Mouse (Mus musculus) granulocyte monocyte progenitor cell, adult 5-6 weeks (primary cell): ENCODE measurements around the gene Rack1. TPM values are rescaled to one million over a fixed set of nuclear protein-coding genes. Genes with fewer than 3 reads are reported as not detected.

ENCODE experiments used
- ATAC-seq: replicated peaks from 2 replicates; pipeline ENCODE4 v1.8.0; 2016; ENCODE audit warnings: mild to moderate bottlenecking, moderate TSS enrichment, inconsistent platforms; ENCODE audit not compliant: poor library complexity, severe bottlenecking
- total RNA-seq, 2 experiments: library from RNA; stranded (forward) in 1 of 2; stranded (reverse) in 1 of 2; fragments of 200-712, 200-1000 nt in 1 of 2; fragments of >200 nt in 1 of 2; fragmentation: Nextera tagmentation in 1 of 2; gene quantifications; 2 replicates each; pipeline ENCODE4 v1.2.3; 2014 to 2017

Gene Rack1
- 2,229 and 2,435 TPM in 2 replicates for total RNA-seq (2014; fragmentation: Nextera tagmentation)
- total RNA-seq (2017) = 1,577 and 1,773 TPM in 2 replicates

DNA sequence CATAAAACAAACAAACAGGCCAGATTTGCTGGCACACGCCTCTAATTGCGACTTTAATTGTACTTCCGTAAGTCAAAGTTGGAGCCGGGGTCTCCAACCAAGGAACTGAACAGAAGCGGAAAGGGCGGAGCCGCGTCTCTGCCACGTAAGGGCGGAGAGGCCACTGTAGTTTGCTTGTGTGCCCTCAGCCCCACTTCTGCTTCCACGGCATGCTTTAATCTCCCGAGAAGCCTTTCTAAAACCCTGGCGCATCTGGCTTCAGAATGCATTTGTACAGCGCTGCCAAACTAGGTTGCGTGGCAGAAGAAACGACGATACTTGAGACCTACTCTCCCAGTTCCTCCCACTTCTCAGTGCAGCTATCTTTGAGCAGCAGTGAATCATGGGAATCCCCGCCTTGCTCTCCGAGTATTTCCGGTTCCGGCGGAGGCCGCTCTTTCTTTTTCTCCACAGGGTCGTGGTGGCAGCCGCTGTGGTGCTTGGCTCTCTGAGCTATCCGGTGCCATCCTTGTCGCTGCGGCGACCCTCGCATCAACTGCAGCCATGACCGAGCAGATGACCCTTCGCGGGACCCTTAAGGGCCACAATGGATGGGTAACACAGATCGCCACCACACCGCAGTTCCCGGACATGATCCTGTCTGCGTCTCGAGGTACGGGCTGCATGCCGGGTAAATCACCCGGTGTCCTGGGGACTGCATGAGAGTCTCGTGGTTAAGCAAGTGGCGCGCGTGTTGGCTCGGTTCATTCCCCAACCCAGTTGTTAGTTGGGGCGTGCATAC lies at the start of gene Rack1:
Rack1 (plus strand) TSS at position 412 of the 781 bp plus-strand sequence.
- ATAC-seq = peak; percentile 80

DNA sequence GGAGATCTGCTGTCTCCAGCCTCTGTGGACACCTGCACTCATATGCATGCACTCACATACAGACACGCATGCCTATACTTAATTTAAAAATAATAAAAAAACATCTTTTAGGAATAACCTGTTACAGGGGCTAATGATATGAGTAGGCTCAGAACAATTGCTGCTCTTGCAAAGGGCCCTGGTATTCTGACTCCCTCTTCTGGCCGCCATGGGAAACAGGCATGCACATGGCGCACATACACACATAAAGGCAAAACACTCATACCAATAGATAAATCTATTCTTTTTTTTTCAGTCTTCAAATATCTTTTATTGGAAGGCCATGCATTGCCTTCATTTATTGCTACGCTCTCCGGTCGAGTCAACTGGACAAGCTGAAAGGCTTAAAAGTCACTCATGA lies 49.7 kb upstream of the Rack1 start:
- no peak for ATAC-seq

DNA sequence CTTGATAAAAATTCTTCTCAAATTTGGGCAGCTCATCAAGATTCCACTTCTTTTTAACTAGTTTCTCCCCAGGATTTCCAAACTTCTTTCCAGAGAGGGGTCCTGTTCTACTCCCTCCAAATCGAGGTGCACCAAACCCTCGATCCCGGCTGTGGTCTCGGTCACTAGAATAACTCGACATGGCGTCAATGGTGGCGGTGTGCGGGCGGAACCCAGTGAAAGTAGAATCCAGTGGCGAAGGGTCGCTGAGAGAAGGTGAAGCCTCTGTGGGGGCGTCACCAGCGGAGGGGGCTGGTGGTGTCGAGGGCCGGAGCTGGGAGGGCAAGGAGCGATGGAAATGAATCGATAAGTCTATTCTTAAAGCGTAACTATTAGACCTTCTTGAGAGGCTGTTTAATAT lies 46.6 kb upstream of the Rack1 start:
- peak; percentile 69 for ATAC-seq

DNA sequence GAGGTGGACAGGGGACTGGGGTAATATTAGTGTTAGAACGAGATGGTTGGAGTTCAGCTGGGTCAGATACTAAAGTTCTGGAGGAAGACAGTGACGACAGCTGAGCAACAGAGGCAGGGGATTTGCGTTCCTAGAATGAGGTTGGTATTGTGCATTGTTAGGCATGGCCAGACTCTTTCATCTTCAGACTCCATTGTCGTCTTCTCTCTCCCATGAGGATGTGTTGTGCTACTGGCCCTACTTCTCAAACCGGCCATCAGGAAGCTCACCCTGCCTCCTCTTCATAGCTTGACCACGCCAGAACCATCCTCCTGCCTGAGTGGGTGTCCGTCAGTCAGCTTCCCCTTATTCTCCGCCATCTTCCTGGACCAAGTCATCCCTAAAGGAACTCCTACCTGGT lies 41.1 kb upstream of the Rack1 start:
- no peak for ATAC-seq

DNA sequence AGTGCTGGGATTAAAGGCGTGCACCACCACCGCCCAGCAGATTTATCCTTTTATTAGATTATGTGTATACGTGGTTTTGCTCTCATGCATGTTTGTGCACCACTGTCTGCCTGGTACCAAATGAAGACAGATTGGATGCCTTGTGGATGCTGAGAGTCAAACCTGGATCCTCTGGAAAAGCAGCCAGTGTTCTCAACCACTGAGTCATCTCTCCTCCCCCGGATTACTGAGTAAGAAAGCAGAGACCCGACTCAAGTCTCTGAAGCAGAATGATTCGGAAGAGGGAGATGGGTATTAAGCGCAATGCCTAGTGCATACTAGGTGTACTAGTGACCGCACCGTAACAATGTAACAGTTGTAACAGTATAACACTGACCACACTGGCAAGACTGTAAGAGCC lies 36.0 kb upstream of the Rack1 start:
- ATAC-seq = no peak

DNA sequence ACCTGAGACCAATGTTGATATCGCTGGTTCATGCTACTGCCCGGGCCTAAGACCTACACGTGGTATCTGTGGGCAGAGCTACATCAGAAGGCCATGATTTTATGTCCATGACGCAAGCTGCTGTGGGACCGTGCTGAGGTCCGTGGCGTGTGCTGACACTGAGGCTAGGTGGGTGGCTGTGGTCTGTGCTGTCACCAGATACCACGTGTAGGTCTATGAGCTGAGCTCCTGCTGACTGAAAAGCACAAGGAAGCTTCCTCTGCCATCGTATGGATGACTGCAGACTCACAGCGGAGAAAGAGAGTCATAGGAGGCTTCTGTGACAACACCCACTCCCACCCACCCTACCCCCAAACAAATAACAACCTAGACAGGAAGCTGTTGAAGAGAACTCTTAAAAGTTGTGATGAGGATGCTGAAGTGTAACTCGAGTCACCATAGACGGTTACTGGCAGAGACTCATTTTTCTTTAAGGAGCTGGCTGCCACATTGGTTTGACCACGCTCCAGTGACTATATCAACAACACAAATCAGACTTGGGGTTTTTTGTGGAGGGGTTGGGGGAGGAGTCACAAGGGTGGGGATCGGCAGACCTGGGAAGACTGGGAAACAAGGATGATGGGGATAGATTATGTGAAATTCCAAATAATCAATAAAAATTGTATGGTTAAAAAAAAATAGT lies 32.8 kb upstream of the Rack1 start:
- peak; percentile 25; the same call in 1 of the 2 replicates for ATAC-seq

DNA sequence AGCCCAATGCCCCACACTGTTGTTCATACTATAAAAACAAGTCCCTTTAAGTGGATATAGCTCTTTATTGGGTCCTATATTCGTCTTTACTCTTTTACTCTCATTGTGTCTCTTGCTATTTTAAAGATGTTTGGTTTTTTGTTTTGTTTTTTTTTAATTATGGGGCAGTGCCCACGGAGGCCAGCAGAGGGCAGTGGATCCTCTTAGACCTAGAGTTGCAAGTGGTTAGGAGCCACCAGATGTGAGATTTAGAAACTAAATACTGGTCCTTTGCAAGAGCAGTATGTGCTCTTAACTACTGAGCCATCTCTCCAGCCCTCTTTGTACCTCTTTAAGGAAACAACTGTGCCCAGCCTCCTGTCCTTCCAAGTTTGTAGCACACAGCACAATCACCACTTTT lies 28.4 kb upstream of the Rack1 start:
- peak; percentile 54 for ATAC-seq

DNA sequence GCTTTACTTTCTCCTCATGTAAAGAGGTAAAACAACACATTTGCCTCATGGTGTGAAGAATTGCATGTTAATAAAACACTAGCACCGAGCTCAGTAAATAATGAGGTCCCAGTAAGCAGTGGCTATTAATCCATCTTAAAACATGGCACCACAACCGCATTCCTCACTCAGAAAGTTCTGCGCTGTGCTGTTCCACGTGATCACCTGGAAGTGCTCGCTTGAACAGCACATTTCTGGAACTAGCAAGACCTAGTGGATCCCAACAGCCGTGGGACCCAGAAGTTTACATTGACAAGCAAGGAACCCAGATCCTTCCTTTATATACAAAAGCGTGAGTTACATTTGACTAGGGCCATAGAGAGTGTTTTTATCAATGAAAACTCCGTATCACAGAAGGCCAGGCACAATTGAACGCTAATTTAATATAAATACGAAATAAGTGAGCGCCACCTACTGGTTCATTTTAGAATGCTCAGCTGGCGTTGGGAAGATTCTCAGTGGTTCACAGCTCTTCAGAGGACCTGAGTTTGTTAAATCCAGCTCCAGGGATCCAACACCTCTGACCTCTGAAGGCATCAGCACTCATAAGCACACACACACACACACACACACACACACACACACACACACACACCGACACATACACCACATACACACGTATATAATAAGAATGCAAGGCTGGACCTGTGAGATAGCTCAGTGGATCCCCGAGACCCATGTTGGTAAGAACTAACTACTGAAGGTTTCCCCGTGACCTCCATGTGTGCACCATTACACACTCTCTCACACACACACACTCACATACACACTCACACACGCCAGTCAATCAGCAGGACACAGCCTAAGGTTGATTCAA lies 25.5 kb upstream of the Rack1 start:
- 0 out of 2 replicates have a peak, but pooled peaks have one; percentile 23 for ATAC-seq

DNA sequence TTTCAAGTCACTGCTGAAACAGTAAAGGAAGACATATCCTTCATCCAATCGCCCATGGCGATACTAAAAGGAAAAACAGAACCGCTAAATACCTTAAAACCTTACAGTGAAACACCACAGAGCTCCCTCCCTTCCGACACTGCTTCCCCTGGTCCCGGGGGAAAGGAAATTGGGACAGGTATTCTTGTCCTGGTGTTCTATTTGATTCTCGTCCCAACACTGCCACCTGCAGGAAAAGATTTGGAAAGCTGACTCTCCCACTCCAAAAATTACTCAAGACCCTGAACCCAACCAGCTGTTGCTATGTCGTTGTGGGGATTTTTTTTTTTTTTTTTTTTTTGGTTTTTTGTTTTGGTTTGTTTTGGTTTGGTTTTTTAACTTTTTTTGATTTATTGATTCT lies 24.6 kb upstream of the Rack1 start:
- peak; percentile 45 for ATAC-seq

DNA sequence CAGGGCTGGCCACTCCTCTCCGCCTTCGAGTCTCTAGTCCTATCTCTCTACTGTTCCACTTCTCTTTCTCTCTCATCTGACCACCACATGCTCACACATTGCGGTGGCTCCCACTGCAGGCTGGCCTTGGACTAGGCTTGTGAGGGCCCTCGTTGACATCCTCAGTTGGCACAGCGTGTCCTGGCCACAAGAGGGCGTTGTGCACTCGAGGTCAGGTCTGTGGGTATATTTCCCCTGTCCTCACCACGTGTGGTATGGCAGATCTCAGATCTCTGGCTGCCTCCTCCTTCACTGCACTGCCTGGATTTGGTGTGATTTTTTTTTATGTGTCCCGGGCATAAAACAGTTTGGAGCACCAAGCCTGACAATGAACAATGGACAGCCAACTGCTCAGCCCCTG lies 23.5 kb upstream of the Rack1 start:
- peak; percentile 65 for ATAC-seq

DNA sequence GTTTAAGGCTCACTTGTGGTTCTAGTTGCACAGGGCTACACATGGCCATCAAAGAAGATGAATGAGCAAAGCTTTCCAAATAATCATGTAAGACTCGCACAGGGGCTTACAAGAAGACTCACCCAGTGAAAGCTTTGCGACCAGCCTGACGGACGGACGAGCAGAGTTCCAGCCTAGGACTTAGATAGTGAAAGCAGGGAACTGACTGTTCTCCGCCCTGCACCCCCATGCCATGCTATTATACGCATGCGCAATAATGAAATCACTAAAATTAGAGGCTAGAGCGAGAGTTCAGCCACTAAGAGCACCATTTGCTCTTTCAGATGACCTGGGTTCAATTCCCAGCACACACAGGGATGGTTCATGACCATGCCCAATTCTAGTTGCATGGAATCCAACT lies 22.8 kb upstream of the Rack1 start:
- ATAC-seq = no peak

DNA sequence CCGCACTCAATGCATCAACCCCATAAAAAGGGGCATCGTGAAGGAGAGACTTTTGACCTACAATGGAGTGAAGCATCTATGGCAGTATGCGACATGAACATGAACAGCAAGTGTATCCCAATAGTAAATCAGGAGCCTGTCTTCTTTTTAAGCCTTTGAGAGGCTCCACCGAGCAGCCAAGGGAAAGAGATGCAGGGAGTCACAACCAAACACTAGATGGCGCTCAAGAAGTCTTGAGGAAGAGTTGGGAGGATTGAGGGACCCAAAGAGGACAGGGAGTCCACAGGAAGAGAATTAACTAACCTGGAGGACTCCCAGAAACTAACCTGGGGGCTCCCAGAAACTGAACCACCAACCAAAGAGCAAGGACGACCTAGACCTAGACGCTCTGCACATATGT lies 20.7 kb upstream of the Rack1 start:
- ATAC-seq = peak; percentile 53

DNA sequence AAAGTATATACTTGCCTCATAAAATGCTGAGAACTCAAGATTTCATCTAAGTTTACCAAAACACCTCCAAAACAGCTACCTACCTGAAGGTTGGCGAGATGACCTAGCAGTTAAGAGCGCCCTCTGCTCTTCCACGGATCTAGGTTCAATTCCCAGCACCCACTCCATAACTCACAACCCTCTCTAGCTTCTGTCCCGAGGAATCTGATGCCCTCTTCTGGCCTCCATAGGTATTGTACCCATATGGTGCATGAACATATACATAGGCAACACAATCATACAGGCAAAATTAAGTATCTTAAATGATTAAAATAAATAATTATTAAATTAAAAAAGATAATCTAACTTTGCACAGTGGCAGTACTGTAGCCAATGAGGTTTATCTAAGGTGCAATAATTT lies 17.9 kb upstream of the Rack1 start:
- no peak for ATAC-seq

DNA sequence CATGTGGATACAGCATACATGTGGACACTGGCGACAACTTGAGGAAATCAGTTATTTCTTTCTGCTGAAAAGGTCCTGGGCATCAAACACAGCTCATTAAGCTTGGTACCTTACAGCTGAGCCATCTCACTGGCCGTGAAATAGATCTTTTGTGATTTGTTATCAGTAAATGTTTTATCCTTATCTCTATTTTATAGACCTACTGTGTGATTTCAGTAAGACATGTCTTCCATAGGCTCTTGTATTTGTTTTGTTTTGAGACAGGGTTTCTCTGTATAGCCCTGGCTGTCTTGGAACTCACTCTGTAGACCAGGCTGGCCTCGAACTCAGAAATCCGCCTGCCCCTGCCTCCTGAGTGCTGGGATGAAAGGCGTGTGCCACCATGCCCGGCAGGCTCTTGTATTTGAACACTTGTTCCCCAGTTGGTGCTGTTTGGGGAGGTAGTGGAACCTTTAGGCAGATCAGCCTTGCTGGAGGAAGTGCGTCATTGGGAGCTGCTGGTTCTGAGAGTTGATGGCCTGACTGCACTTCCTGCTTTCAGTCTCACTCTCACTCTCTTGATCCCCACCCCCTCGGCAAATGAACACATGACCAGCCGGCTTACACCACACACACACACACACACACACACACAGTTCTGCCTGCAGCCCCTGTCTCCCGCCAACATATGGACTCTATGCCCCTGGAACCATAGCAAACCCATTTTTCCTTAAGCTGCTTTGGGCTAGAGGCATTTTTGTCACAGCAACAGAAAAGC lies 12.5 kb upstream of the Rack1 start:
- ATAC-seq = peak; percentile 93

DNA sequence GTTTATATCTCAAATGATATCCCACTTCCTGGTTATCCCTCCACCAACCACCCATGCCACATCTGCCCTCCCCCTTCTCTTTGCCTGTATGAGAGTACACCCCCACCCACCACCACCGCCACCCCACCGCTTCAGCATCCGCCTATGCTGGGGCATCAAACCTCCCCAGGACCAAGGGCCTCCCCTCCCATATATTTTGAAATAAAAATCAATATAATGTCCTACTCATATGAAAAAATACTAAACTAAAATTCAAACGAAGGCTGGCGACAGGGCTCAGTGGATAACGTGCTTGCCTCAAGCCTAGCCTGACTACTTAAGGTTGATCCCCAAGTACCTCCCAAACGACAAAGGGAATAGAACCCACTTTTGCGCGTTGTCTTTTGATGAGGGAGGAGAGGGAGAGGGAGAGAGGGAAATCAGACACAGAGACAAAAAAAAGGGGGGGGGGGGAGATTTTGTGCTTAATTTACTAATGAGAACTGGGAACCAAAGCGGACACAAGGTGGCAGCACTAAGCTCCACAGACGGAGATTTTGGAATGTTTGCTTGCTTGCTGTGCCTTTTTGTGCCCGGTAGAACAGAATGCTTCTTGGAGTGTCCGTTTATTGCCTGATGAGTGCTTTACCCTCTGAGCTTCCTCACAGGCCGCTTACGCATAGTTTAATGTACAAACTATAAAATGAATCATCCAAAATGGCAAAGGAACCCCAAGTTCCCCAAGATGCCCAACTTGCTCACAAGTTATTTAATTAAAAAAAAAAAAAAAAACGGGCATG lies 11.6 kb upstream of the Rack1 start:
- ATAC-seq = peak; percentile 49

DNA sequence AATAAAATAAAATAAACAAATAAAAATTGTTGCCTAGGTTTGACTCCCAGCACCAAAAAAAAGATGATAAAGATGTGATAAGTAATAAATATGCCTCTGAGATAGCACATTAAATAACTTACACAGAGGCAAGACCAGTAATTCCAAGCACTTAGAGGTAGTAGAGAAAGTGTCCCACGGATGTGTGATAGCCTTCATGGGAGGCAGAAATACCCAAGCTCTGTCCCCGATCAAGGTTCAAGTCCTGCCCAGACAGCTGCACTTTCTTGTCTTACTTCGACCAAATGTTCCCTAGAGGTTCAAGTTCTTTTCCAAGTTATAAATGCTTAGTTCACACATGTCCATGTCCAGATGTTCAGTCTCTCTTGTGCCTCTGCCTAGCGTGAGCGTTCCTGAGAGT lies 10.9 kb upstream of the Rack1 start:
- no peak for ATAC-seq

DNA sequence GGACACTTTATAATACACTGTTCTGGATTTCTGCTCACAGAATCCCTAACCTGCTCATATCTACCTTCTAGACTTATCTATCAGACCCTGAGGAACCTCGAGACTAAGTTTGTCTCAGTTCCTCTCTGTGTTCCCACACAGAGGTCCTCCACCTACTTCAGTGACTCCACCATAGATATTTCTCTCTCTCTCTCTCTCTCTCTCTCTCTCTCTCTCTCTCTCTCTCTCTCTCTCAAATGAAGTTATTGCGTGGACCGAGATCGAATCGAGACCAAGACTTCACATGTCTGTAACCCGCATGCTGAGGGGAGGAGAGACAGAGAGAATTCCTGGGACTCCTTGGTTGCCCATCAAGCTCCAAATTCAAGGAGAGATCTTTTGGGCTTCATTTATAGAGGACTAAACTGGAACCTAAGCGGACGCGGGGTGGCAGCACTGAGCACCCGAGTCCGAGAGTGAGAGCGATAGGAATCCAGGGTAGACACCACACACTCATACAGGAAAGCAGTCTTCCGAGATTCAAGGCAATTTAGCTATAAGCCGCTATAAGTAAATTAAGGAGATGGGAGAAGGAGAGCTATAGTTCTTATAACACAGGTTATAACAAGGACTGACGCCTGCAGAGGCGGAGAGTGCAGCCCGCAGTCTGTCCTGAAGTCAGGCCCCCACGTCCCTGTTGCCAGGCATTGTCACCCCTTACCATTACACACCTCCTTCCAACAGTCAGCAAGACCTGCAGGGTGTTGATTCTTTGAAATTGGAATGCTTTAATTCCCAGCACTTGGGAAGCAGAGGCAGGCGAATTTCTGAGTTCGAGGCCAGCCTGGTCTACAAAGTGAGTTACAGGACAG lies 9.9 kb upstream of the Rack1 start:
- ATAC-seq = peak; percentile 70

DNA sequence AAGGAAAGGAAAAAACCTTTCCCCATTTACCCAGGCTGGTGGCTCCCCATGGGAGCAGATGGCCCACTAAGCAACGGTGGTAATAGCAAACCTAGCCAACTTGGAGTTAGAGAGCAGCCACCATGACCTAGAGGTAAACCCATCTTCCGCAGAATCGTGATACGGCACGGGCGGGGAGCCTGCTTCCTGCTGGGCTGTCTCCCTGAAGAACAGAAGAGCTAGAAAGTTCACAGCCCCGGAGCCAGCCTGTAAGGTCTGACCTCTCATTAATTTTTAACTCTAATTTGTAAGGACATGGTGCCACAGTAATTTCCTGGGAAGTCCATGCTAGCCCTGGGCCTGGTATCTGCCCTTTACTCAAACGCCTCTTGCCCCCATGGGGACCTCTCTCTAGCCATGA lies 9.2 kb upstream of the Rack1 start:
- no peak for ATAC-seq
